ENCODE assay signal across 7 mouse cellular contexts in genomic region chr1:191834825-191835224, GRCm38 (mm10). TPM values are rescaled to one million over a fixed set of nuclear protein-coding genes. Genes with fewer than 3 reads are reported as not detected.
DNase-seq lines count a peak whose midpoint lies in the region; ATAC-seq lines count a peak whose summit lies in the region.

No protein-coding gene starts in this region.

- DNase-seq in WW6 (ENCODE audit: low read depth, low spot score), result peak; percentile 45
- DNase-seq in cerebellum, postnatal 10 days, result peak; percentile 88 to 89
- DNase-seq in gastrocnemius, adult 8-10 months (ENCODE audit: low spot score in 2 of 2), result peak; percentile 28 to 31
- peak; percentile 57 to 78 for DNase-seq in left cerebral cortex, postnatal 14 days (ENCODE audit: low spot score in 2 of 2)
- peak; percentile 83 for DNase-seq in mesoderm, embryonic 11.5 days (ENCODE audit: low read depth, low spot score)
- DNase-seq in skeletal muscle tissue, adult 2 months (ENCODE audit: low read depth, low spot score), result peak; percentile 54

- H3K9ac ChIP-seq in hindbrain, embryonic 16.5 days (ENCODE audit: low read depth, low read length), result no peak overlapping the region

- H3K4me2 ChIP-seq in hindbrain, embryonic 16.5 days (ENCODE audit: low read length), result peak overlapping the region; percentile 21; the same call in 1 of the 2 replicates

- peak; percentile 73 for ATAC-seq in hindbrain, embryonic 16.5 days

- no peaks in the 10 kb centered on the region for H3K9me3 ChIP-seq in hindbrain, embryonic 16.5 days (ENCODE audit: control insufficient read depth, low read length)

- H3K36me3 ChIP-seq in hindbrain, embryonic 16.5 days (ENCODE audit: control insufficient read depth, insufficient read depth, low read length), result no peaks in the 10 kb centered on the region

- no peaks in the 10 kb centered on the region for H3K4me1 ChIP-seq in hindbrain, embryonic 16.5 days (ENCODE audit: control insufficient read depth, insufficient read depth, low read depth, low read length)

- H3K27ac ChIP-seq in hindbrain, embryonic 16.5 days (ENCODE audit: low read depth, low read length), result no peak overlapping the region

- 16% methylated on average over 19 of the region's 19 CpGs for WGBS in hindbrain, embryonic 16.5 days

- no peaks in the 10 kb centered on the region for H3K27me3 ChIP-seq in hindbrain, embryonic 16.5 days (replicated peaks; ENCODE audit: control insufficient read depth, insufficient read depth, low read length)

- no peak overlapping the region for H3K4me3 ChIP-seq in hindbrain, embryonic 16.5 days (ENCODE audit: low read length)

- intact Hi-C loops in left cerebral cortex, postnatal 14 days (cut with DNase I), result loop anchor here (1.0 to 2.0 kb wide), 3 partner anchors 72 to 258 kb away; partner anchors contain the start of genes Slc30a1 and Traf5

RNA-seq across cellular contexts. Expression of gene Nek2, which starts 13.6 kb away (rescaled TPM):
- total RNA-seq in gastrocnemius, adult 8-10 months (2022), result under 1 TPM; 0.27 to 0.99 (median 0.54) TPM
- polyA plus RNA-seq in hindbrain, embryonic 16.5 days (2015; fragmentation: Nextera tagmentation; extraction: Ambion mirVana), result 7.5 and 9.4 TPM in 2 replicates
- 1 to 10 TPM; 1.6 to 1.8 TPM for total RNA-seq in left cerebral cortex, postnatal 14 days (2021)

Comparison
In these comparisons a context has a peak if more than half of its experiments do, and no peak if none do; other contexts are left out.
1. DNase-seq: peak in every context shown above with its lines; median percentile 88 in cerebellum, postnatal 10 days; 83 in mesoderm, embryonic 11.5 days; 68 in left cerebral cortex, postnatal 14 days; 54 in skeletal muscle tissue, adult 2 months; 45 in WW6; 30 in gastrocnemius, adult 8-10 months.